Mouse (Mus musculus): ENCODE measurements around the gene Abi3bp.

- TF ChIP-seq POLR2A (IDR thresholded peaks at IDR 0.05; ENCODE audit: extremely low read depth, insufficient read depth, low read length) (no peak), CTCF (IDR thresholded peaks at IDR 0.05; ENCODE audit: low read depth, low read length) (no peak)
Measured at GRCm38 (mm10) chr16:56594866-56595265, 117.2 kb downstream of the Abi3bp start.
